Mouse (Mus musculus) stomach, embryonic 16.5 days (tissue): ENCODE measurements around the gene Anp32a. TPM values are rescaled to one million over a fixed set of nuclear protein-coding genes. Genes with fewer than 3 reads are reported as not detected.

Experiments used
- ATAC-seq: fragments of 200-750 bp; cut with Nextera tagmentation; 2 replicates; pipeline ENCODE4 v1.8.0; 2017; ENCODE audit warnings: moderate number of reproducible peaks, moderate TSS enrichment; ENCODE audit not compliant: insufficient read depth, low FRiP score
- H3K27ac ChIP-seq: fragments of 300-500 bp; sonication (generic); 2 replicates; pipeline ENCODE4 v1.5.1; 2014; ENCODE audit warnings: low read length
- H3K27me3 ChIP-seq: fragments of 300-500 bp; sonication (generic); 2 replicates; pipeline ENCODE4 v1.6.1; 2014; ENCODE audit warnings: low read length, control low read depth, mixed read lengths; ENCODE audit not compliant: control insufficient read depth, insufficient read depth
- H3K36me3 ChIP-seq: fragments of 300-500 bp; sonication (generic); 2 replicates; pipeline ENCODE4 v1.6.1; 2014; ENCODE audit warnings: low read length; ENCODE audit not compliant: control insufficient read depth, insufficient read depth
- H3K4me1 ChIP-seq: fragments of 300-500 bp; sonication (generic); 2 replicates; pipeline ENCODE4 v1.6.1; 2014; ENCODE audit warnings: low read length, control low read depth, mixed read lengths; ENCODE audit not compliant: control insufficient read depth, insufficient read depth
- H3K4me2 ChIP-seq: fragments of 300-500 bp; sonication (generic); 2 replicates; pipeline ENCODE4 v1.6.1; 2014; ENCODE audit warnings: low read depth, low read length, mixed read lengths
- H3K4me3 ChIP-seq: fragments of 300-500 bp; sonication (generic); replicated peaks from 2 replicates; pipeline ENCODE4 v1.5.1; 2014; ENCODE audit warnings: mild to moderate bottlenecking, low read length
- H3K9ac ChIP-seq: fragments of 300-500 bp; sonication (generic); 2 replicates; pipeline ENCODE4 v1.6.1; 2014; ENCODE audit warnings: low read length
- H3K9me3 ChIP-seq: fragments of 300-500 bp; sonication (generic); replicated peaks from 2 replicates; pipeline ENCODE4 v1.6.1; 2016; ENCODE audit warnings: low read length, control low read depth; ENCODE audit not compliant: control insufficient read depth
- WGBS: fragments of 180-500 bp; shearing (Covaris S2); extraction: QIAGEN DNeasy Blood & Tissue Kit; methylation state at CpG from one replicate; pipeline ENCODE4 v1.1.7; 2014; 5-methylcytosine and 5-hydroxymethylcytosine counted together
- polyA plus RNA-seq: library from polyadenylated mRNA; unstranded; fragments of >200 nt; fragmentation: Nextera tagmentation; extraction: Ambion mirVana; gene quantifications from 2 replicates; pipeline ENCODE4 v1.2.1, GENCODE M21; 2015

The Anp32a gene
- polyA plus RNA-seq, 1 experiment from 2014 or later, result 125 TPM

- H3K36me3 ChIP-seq, result 0 out of 2 replicates have a peak, but pooled peaks cover 2% of the 10 kb centered on the region
- no peaks in the 10 kb centered on the region for H3K27me3 ChIP-seq
- no peak overlapping the region for H3K9ac ChIP-seq
- peaks cover 63% of the 10 kb centered on the region for H3K4me1 ChIP-seq
- no peak overlapping the region for H3K4me2 ChIP-seq
- no peak for ATAC-seq
- H3K9me3 ChIP-seq, result no peaks in the 10 kb centered on the region
- no peak overlapping the region for H3K4me3 ChIP-seq
- no peak overlapping the region for H3K27ac ChIP-seq
- WGBS, result 57% methylated on average over 6 of the region's 6 CpGs
Observed at GRCm38 (mm10) chr9:62370648-62371280, 29.7 kb downstream of the Anp32a start.

GRCm38 (mm10) chr9:62371745-62372555 is 30.9 kb downstream of the Anp32a start:
- H3K9me3 ChIP-seq, result no peaks in the 10 kb centered on the region
- H3K27ac ChIP-seq, result no peak overlapping the region
- 54% methylated on average over 16 of the region's 16 CpGs for WGBS
- no peak for ATAC-seq
- H3K4me3 ChIP-seq, result no peak overlapping the region
- H3K4me2 ChIP-seq, result no peak overlapping the region
- no peak overlapping the region for H3K9ac ChIP-seq
- H3K27me3 ChIP-seq, result no peaks in the 10 kb centered on the region
- 0 out of 2 replicates have a peak, but pooled peaks cover 8% of the 10 kb centered on the region for H3K36me3 ChIP-seq
- H3K4me1 ChIP-seq, result peaks cover 51% of the 10 kb centered on the region

DNA sequence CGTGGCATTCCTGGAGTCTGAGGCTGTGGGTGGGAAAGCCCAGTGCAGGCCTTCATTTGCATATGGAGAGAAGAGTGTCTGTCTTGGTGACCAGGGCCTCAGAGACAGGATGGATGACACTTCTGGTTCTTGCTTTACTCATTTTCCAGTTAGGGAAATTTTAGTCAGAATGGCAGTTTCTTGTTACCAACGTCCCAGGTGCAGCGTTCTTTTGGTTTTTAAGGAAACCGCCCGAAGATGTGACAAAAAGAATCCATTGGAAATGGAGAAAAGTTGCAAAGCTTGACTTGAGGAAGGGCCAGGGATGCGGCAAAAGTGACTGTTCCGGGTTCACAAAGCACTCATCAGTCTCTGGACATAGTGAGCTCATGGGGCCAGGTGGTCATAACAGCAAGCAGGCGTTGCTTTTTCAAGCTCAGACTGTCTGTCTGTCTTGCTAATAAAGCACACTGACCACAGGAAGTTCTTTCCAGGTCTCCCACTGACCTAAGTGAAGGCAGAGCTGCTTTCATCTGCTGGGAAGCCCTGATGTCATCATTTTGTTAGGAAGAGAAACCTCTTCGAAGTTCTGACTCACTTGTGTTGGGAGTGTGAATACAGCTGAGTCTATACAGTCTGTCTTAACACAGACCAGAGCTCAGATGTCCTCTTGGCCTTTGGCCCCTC is 31.6 kb downstream of the Anp32a start:
- Histone ChIP-seq H3K4me1 (peaks cover 44% of the 10 kb centered on the region), H3K27me3 (no peaks in the 10 kb centered on the region), H3K9ac (no peak overlapping the region), H3K36me3 (0 out of 2 replicates have a peak, but pooled peaks cover 11% of the 10 kb centered on the region), H3K27ac (0 out of 2 replicates have a peak overlapping the region, but pooled peaks have one; percentile 81), H3K4me2 (no peak overlapping the region), H3K4me3 (no peak overlapping the region), H3K9me3 (no peaks in the 10 kb centered on the region)
- ATAC-seq, result no peak
- 78% methylated on average over 9 of the region's 9 CpGs for WGBS

- H3K27ac ChIP-seq, result peak overlapping the region; percentile 81
- H3K9ac ChIP-seq, result no peak overlapping the region; the same call in 1 of the 2 replicates
- peaks cover 36% of the 10 kb centered on the region for H3K4me1 ChIP-seq
- H3K27me3 ChIP-seq, result no peaks in the 10 kb centered on the region
- H3K4me3 ChIP-seq, result no peak overlapping the region
- H3K36me3 ChIP-seq, result 0 out of 2 replicates have a peak, but pooled peaks cover 11% of the 10 kb centered on the region
- no peak for ATAC-seq
- no peaks in the 10 kb centered on the region for H3K9me3 ChIP-seq
- WGBS, result 54% methylated on average over 18 of the region's 18 CpGs
- no peak overlapping the region for H3K4me2 ChIP-seq
Observed at GRCm38 (mm10) chr9:62373222-62374123, 32.4 kb downstream of the Anp32a start.

GRCm38 (mm10) chr9:62374276-62374675 is 33.2 kb downstream of the Anp32a start:
- Histone ChIP-seq H3K9me3 (no peaks in the 10 kb centered on the region), H3K4me2 (0 out of 2 replicates have a peak overlapping the region, but pooled peaks have one; percentile 16), H3K27me3 (no peaks in the 10 kb centered on the region), H3K9ac (no peak overlapping the region; the same call in 1 of the 2 replicates), H3K4me3 (no peak overlapping the region), H3K36me3 (0 out of 2 replicates have a peak, but pooled peaks cover 11% of the 10 kb centered on the region), H3K4me1 (peaks cover 28% of the 10 kb centered on the region), H3K27ac (peak overlapping the region; percentile 81)
- 50% methylated on average over 3 of the region's 3 CpGs for WGBS
- peak; percentile 82 for ATAC-seq

GRCm38 (mm10) chr9:62377897-62378296 is 36.8 kb downstream of the Anp32a start:
- Histone ChIP-seq H3K9ac (no peak overlapping the region), H3K9me3 (no peaks in the 10 kb centered on the region), H3K36me3 (0 out of 2 replicates have a peak, but pooled peaks cover 18% of the 10 kb centered on the region), H3K27ac (no peak overlapping the region), H3K4me1 (peaks cover 23% of the 10 kb centered on the region), H3K4me3 (no peak overlapping the region), H3K4me2 (no peak overlapping the region), H3K27me3 (no peaks in the 10 kb centered on the region)
- no peak for ATAC-seq
- 91% methylated on average over 10 of the region's 10 CpGs for WGBS

DNA sequence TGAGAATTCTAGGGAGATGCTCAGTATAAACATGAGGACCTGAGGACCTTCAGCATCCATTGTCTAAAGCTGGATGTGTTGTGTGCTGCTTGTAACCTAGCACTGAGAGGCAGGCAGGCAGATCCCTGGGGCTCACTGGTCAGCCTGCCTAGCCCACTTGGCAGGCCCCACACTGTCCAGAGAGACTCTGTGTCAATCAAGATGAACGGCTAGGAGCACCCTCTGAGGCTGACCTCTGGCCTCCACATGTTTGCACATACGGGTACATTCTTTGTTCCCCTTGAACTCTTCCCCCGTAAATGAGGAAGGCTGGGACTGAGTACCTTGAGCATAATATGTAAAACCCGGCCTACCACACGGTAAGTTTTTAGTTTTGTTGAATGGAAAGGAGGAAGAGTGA is 39.3 kb downstream of the Anp32a start:
- Histone ChIP-seq H3K36me3 (0 out of 2 replicates have a peak, but pooled peaks cover 15% of the 10 kb centered on the region), H3K4me3 (no peak overlapping the region), H3K9ac (no peak overlapping the region), H3K27me3 (no peaks in the 10 kb centered on the region), H3K9me3 (no peaks in the 10 kb centered on the region), H3K4me1 (peaks cover 10% of the 10 kb centered on the region), H3K27ac (peak overlapping the region; percentile 38; the same call in 1 of the 2 replicates), H3K4me2 (no peak overlapping the region)
- ATAC-seq, result no peak
- 43% methylated on average over 5 of the region's 5 CpGs for WGBS

DNA sequence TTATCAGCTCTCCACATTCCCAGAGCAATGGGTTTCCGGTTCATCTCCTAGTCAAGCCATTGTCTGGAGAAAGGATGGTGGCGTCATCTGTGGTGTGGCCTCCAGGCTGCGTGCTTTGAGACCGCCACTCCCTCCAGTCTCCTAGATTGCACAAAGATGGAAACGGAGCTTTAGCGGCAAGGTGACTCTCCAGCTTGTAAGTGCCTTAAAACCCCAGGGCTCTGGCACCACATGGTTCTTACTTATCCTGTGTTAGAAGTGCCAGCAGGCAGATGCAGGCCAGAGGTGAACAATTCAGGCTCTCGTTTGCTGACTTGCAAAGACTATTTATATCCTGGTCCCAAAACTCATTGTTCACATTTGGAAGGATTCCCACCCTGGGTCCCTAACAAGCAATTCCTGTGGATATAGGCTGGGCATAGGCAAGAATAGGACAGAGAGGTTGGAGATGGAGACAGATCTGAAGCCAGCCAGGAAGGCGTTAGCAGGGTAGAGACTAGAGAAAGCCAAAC is 40.4 kb downstream of the Anp32a start:
- Histone ChIP-seq H3K9me3 (no peaks in the 10 kb centered on the region), H3K4me1 (peaks cover 10% of the 10 kb centered on the region), H3K4me3 (no peak overlapping the region), H3K9ac (no peak overlapping the region), H3K4me2 (no peak overlapping the region), H3K27me3 (no peaks in the 10 kb centered on the region), H3K36me3 (0 out of 2 replicates have a peak, but pooled peaks cover 12% of the 10 kb centered on the region), H3K27ac (peak overlapping the region; percentile 52)
- ATAC-seq, result peak; percentile 45; the same call in 1 of the 2 replicates
- WGBS, result 60% methylated on average over 8 of the region's 8 CpGs
